Mouse (Mus musculus) testis, postnatal 10 days (tissue): ENCODE data around the gene Usp2.

Source experiments
- DNase-seq: peaks from one replicate; pipeline ENCODE4 v3.0.0; 2021; ENCODE audit warnings: low spot score

Gene Usp2

GRCm38 (mm10) chr9:44066785-44067225, at the start of gene Usp2:
Usp2 (plus strand) TSS chr9:44067021.
- DNase-seq: peak; percentile 100

GRCm38 (mm10) chr9:44017846-44018245, 49.0 kb upstream of the Usp2 start:
- DNase-seq: no peak

- no peak for DNase-seq
These were observed 46.8 kb upstream of the Usp2 start for GRCm38 (mm10) chr9:44020001-44020400.

- no peak for DNase-seq
These were observed 44.5 kb upstream of the Usp2 start for GRCm38 (mm10) chr9:44022100-44022847.

GRCm38 (mm10) chr9:44024096-44024495, 42.7 kb upstream of the Usp2 start:
- no peak for DNase-seq

- no peak for DNase-seq
These were observed 37.1 kb upstream of the Usp2 start for GRCm38 (mm10) chr9:44029580-44030236.

- DNase-seq: no peak
These were observed 36.2 kb upstream of the Usp2 start for GRCm38 (mm10) chr9:44030646-44031045.

GRCm38 (mm10) chr9:44031079-44031478, 35.7 kb upstream of the Usp2 start:
- DNase-seq: no peak

GRCm38 (mm10) chr9:44031946-44032345, 34.9 kb upstream of the Usp2 start:
- no peak for DNase-seq

- no peak for DNase-seq
These were observed 33.5 kb upstream of the Usp2 start for GRCm38 (mm10) chr9:44033317-44033716.

- DNase-seq: no peak
These were observed 32.7 kb upstream of the Usp2 start for GRCm38 (mm10) chr9:44033957-44034727.

GRCm38 (mm10) chr9:44037106-44037505, 29.7 kb upstream of the Usp2 start:
- no peak for DNase-seq

GRCm38 (mm10) chr9:44041511-44042395, 25.1 kb upstream of the Usp2 start:
- no peak for DNase-seq

- no peak for DNase-seq
These were observed 24.5 kb upstream of the Usp2 start for GRCm38 (mm10) chr9:44042396-44042680.

GRCm38 (mm10) chr9:44042836-44043707, 23.7 kb upstream of the Usp2 start, which contains the start of gene Thy1:
Thy1 (plus strand) TSS chr9:44043384.
- DNase-seq: no peak

- no peak for DNase-seq
These were observed 23.0 kb upstream of the Usp2 start for GRCm38 (mm10) chr9:44043708-44044425.

- DNase-seq: no peak
These were observed 22.2 kb upstream of the Usp2 start for GRCm38 (mm10) chr9:44044426-44045157.

GRCm38 (mm10) chr9:44045158-44045883, 21.5 kb upstream of the Usp2 start:
- DNase-seq: no peak

GRCm38 (mm10) chr9:44045884-44046272, 20.9 kb upstream of the Usp2 start:
- DNase-seq: no peak
